Mouse (Mus musculus): ENCODE results near the gene Gm6502.
"Not testable (repeated sequence)": the region's sequence is repeated elsewhere in the genome, so short reads cannot be mapped to it uniquely, and the experiment has no call there.

The Gm6502 gene

GRCm38 (mm10) chr5:94314135-94314534 is at the start of gene Gm6502:
Gene Gm6502 (plus strand): TSS chr5:94314435.
- not testable (repeated sequence) for DNase-seq (ENCODE audit: low spot score)

GRCm38 (mm10) chr5:94306696-94307095 is 7.5 kb upstream of the Gm6502 start, which contains the start of gene A430089I19Rik:
Gene A430089I19Rik (minus strand): TSS chr5:94306796.
- DNase-seq (ENCODE audit: low spot score): not testable (repeated sequence)

- not testable (repeated sequence) for DNase-seq (ENCODE audit: low spot score)
Measured at GRCm38 (mm10) chr5:94339449-94339848, 25.2 kb downstream of the Gm6502 start, which contains the start of gene AA792892. Gene AA792892 (plus strand): TSS chr5:94339749.
